Mouse (Mus musculus) heart, adult 2 months (tissue): ENCODE measurements around the gene Tspan33.

Source experiments
- CTCF ChIP-seq: fragments of 200-600 bp; IDR thresholded peaks from 2 replicates; pipeline ENCODE4 v1.8.1; 2022; ENCODE audit warnings: antibody characterized with exemption, mild to moderate bottlenecking, moderate library complexity
- EP300 ChIP-seq: fragments of 200-500 bp; IDR thresholded peaks from 2 replicates; pipeline ENCODE4 v1.6.1; 2011; ENCODE audit warnings: low read depth, low read length, control low read depth; ENCODE audit not compliant: insufficient read depth
- POLR2A ChIP-seq: fragments of 200-500 bp; IDR thresholded peaks from 2 replicates; pipeline ENCODE4 v1.6.1; 2011; ENCODE audit warnings: mild to moderate bottlenecking, low read depth, low read length, control low read depth; ENCODE audit not compliant: insufficient read depth

- no peak for TF ChIP-seq POLR2A
- no peak for TF ChIP-seq CTCF
- no peak for TF ChIP-seq EP300
Measured at GRCm38 (mm10) chr6:29693953-29694352, at the start of gene Tspan33.
